Mouse (Mus musculus) midbrain, embryonic 14.5 days (tissue): ENCODE data around the gene Il17ra. TPM values are rescaled to one million over a fixed set of nuclear protein-coding genes. Genes with fewer than 3 reads are reported as not detected.
A peak's percentile ranks its signal among the peaks of the same experiment; 100 is the strongest.

Source experiments
- ATAC-seq: fragments of 200-750 bp; cut with Nextera tagmentation; 2 replicates; pipeline ENCODE4 v1.8.0; 2017; ENCODE audit warnings: moderate number of reproducible peaks, moderate library complexity; ENCODE audit not compliant: low FRiP score, low TSS enrichment
- DNase-seq: peaks from one replicate; pipeline ENCODE4 v3.0.0-alpha.2; 2015
- H3K27ac ChIP-seq: fragments of 300-500 bp; sonication (generic); replicated peaks from 2 replicates; pipeline ENCODE4 v1.5.1; 2014; ENCODE audit warnings: mild to moderate bottlenecking, low read depth, low read length, moderate library complexity
- H3K27me3 ChIP-seq: fragments of 300-500 bp; sonication (generic); 2 replicates; pipeline ENCODE4 v1.6.1; 2014; ENCODE audit warnings: low read length, control low read depth, mixed read lengths; ENCODE audit not compliant: control insufficient read depth, insufficient read depth
- H3K36me3 ChIP-seq: fragments of 300-500 bp; sonication (generic); 2 replicates; pipeline ENCODE4 v1.6.1; 2014; ENCODE audit warnings: low read length, control low read depth; ENCODE audit not compliant: control insufficient read depth, insufficient read depth
- H3K4me1 ChIP-seq: fragments of 300-500 bp; sonication (generic); 2 replicates; pipeline ENCODE4 v1.6.1; 2014; ENCODE audit warnings: mild to moderate bottlenecking, antibody characterized with exemption, low read length, control low read depth; ENCODE audit not compliant: control insufficient read depth, insufficient read depth
- H3K4me2 ChIP-seq: fragments of 300-500 bp; sonication (generic); 2 replicates; pipeline ENCODE4 v1.6.1; 2014; ENCODE audit warnings: mild to moderate bottlenecking, low read length, moderate library complexity
- H3K4me3 ChIP-seq: fragments of 300-500 bp; sonication (generic); replicated peaks from 2 replicates; pipeline ENCODE4 v1.5.1; 2014; ENCODE audit warnings: low read depth, low read length
- H3K9ac ChIP-seq: fragments of 300-500 bp; sonication (generic); replicated peaks from 2 replicates; pipeline ENCODE4 v1.6.1; 2014; ENCODE audit warnings: mild to moderate bottlenecking, low read length, moderate library complexity
- H3K9me3 ChIP-seq: fragments of 300-500 bp; sonication (generic); 2 replicates; pipeline ENCODE4 v1.6.1; 2016; ENCODE audit warnings: low read length, control low read depth, mixed read lengths; ENCODE audit not compliant: control insufficient read depth
- WGBS: fragments of 180-500 bp; shearing (Covaris S2); extraction: QIAGEN DNeasy Blood & Tissue Kit; methylation state at CpG from one replicate; pipeline ENCODE4 v1.1.7; 2014; 5-methylcytosine and 5-hydroxymethylcytosine counted together
- polyA plus RNA-seq: library from polyadenylated mRNA; unstranded; fragments of >200 nt; fragmentation: Nextera tagmentation; extraction: Ambion mirVana; gene quantifications from 2 replicates; pipeline ENCODE4 v1.2.1, GENCODE M21; 2014

Gene Il17ra
- polyA plus RNA-seq, 1 experiment from 2014 or later = 2.8 TPM

GRCm38 (mm10) chr6:120531020-120531965 is 68.2 kb downstream of the Il17ra start, which contains the start of gene Hdhd5:
Hdhd5 (minus strand) TSS chr6:120531319.
- Histone ChIP-seq H3K4me3 (peak within 1 kb of the TSS; percentile 94), H3K27ac (peak within 1 kb of the TSS; percentile 34), H3K4me1 (peaks cover 19% of the 10 kb centered on the region), H3K4me2 (peak within 1 kb of the TSS; percentile 72), H3K27me3 (no peaks in the 10 kb centered on the region), H3K9ac (peak within 1 kb of the TSS; percentile 86), H3K36me3 (no peaks in the 10 kb centered on the region), H3K9me3 (no peaks in the 10 kb centered on the region)
- ATAC-seq (peak; percentile 99), DNase-seq (peak; percentile 98)
- WGBS = under 1% methylated on average over 75 of the region's 75 CpGs

GRCm38 (mm10) chr6:120532594-120532993 is 69.5 kb downstream of the Il17ra start:
- 82% methylated on average over 1 of the region's 1 CpGs for WGBS
- Histone ChIP-seq H3K9me3 (no peaks in the 10 kb centered on the region), H3K36me3 (no peaks in the 10 kb centered on the region), H3K4me3 (no peak overlapping the region), H3K27me3 (no peaks in the 10 kb centered on the region), H3K27ac (no peak overlapping the region), H3K4me1 (peaks cover 19% of the 10 kb centered on the region), H3K9ac (no peak overlapping the region), H3K4me2 (peak overlapping the region; percentile 72; the same call in 1 of the 2 replicates)
- DNase-seq = no peak
- no peak for ATAC-seq

- 85% methylated on average over 2 of the region's 2 CpGs for WGBS
These were observed 73.3 kb downstream of the Il17ra start for GRCm38 (mm10) chr6:120536337-120536736.

More at GRCm38 (mm10) chr6:120536337-120536736, 73.3 kb downstream of the Il17ra start:
- Histone ChIP-seq H3K9me3 (no peaks in the 10 kb centered on the region), H3K9ac (no peak overlapping the region), H3K36me3 (no peaks in the 10 kb centered on the region), H3K27me3 (no peaks in the 10 kb centered on the region), H3K4me2 (no peak overlapping the region), H3K4me1 (peaks cover 6% of the 10 kb centered on the region), H3K4me3 (no peak overlapping the region), H3K27ac (no peak overlapping the region)
- DNase-seq (no peak), ATAC-seq (no peak)

Other genes with a start within 250 kb of the Il17ra start
- 0.20 TPM in 1 of 2 replicates, not detected in the other for gene D330020A13Rik, start 168.9 kb upstream of the Il17ra start, polyA plus RNA-seq
- gene B4galnt3, start 168.7 kb upstream of the Il17ra start, polyA plus RNA-seq = 0.15 TPM in 1 of 2 replicates, not detected in the other
- 34.4 and 53.9 TPM in 2 replicates for gene Kdm5a, start 99.1 kb upstream of the Il17ra start, polyA plus RNA-seq
- gene Ccdc77, start 98.9 kb upstream of the Il17ra start, polyA plus RNA-seq = 11.1 and 13.8 TPM in 2 replicates
- 4.4 and 6.3 TPM in 2 replicates for gene Tmem121b, start 30.6 kb downstream of the Il17ra start, polyA plus RNA-seq
- 9.6 and 10.9 TPM in 2 replicates for gene Hdhd5, start 68.1 kb downstream of the Il17ra start, polyA plus RNA-seq
- gene Cecr2, start 203.1 kb downstream of the Il17ra start, polyA plus RNA-seq = 3.8 and 5.2 TPM in 2 replicates